In the genomic region with DNA sequence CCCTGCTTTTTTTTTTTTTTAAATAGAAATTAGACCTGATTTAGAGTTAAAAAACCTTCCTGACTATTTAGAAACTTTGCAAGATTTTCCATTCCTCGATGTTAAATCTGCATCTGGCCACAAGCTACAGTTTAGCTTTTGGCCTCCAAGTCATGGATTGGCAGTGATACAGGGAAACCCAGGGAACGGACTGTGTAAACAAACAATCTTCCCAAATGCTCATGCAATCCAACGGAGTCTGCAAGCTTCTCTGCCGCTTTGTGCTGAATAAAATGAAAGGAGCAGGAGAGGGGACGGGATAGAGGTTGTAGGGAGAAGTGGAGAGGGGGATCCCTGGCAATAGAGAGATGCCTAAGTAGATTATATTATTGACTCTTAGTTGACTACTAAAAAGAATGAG, we compare ENCODE assay signal across 13 mouse cellular contexts. TPM values are rescaled to one million over a fixed set of nuclear protein-coding genes. Genes with fewer than 3 reads are reported as not detected.
DNase-seq lines count a peak whose midpoint lies in the region; ATAC-seq lines count a peak whose summit lies in the region.
"Had no signal": no experiment of that assay in that cellular context is flagged by ENCODE, and none has a peak within 500 bp of the region (broad histone marks: within the 10 kb centered on the region; RNA-seq: fewer than 3 reads in every experiment).

No protein-coding gene starts in this region.

- H3K9me3 ChIP-seq in midbrain, embryonic 14.5 days (ENCODE audit: control insufficient read depth, low read length), result no peaks in the 10 kb centered on the region
- H3K9me3 ChIP-seq in midbrain, embryonic 15.5 days, result no peaks in the 10 kb centered on the region
- no peaks in the 10 kb centered on the region for H3K9me3 ChIP-seq in stomach, embryonic 15.5 days
- H3K9me3 ChIP-seq: hindbrain, embryonic 12.5 days had no signal

- no peak overlapping the region for H3K4me2 ChIP-seq in midbrain, embryonic 14.5 days (ENCODE audit: low read length)
- H3K4me2 ChIP-seq in midbrain, embryonic 15.5 days, result no peak overlapping the region
- H3K4me2 ChIP-seq in stomach, embryonic 15.5 days, result no peak overlapping the region
- H3K4me2 ChIP-seq: hindbrain, embryonic 12.5 days had no signal

- no peak overlapping the region for H3K4me3 ChIP-seq in midbrain, embryonic 14.5 days (replicated peaks; ENCODE audit: low read depth, low read length)
- no peak overlapping the region for H3K4me3 ChIP-seq in midbrain, embryonic 15.5 days
- H3K4me3 ChIP-seq in stomach, embryonic 15.5 days (replicated peaks), result no peak overlapping the region
- H3K4me3 ChIP-seq: hindbrain, embryonic 12.5 days had no signal

- DNase-seq in cerebellum, adult 9-11 months, result peak; percentile 16
- DNase-seq in cerebellum, adult 11 months, result no peak
- peak; percentile 42 for DNase-seq in midbrain, embryonic 14.5 days
- DNase-seq in kidney, adult 9 months, result peak; percentile 8
- no peak for DNase-seq in frontal cortex, postnatal 10 days (ENCODE audit: low spot score in 2 of 2)
- no peak for DNase-seq in layer of hippocampus, postnatal 25 days (ENCODE audit: extremely low spot score in 1 of 2, low spot score in 1 of 2)
- DNase-seq: embryo, embryonic 11 days; thymus, postnatal 14 days had no signal

- no peak overlapping the region for H3K27ac ChIP-seq in midbrain, embryonic 14.5 days (replicated peaks; ENCODE audit: low read depth, low read length)
- H3K27ac ChIP-seq in midbrain, embryonic 15.5 days, result no peak overlapping the region
- H3K27ac ChIP-seq in stomach, embryonic 15.5 days, result 0 out of 2 replicates have a peak overlapping the region, but pooled peaks have one; percentile 21
- H3K27ac ChIP-seq: hindbrain, embryonic 12.5 days; liver, embryonic 14.5 days had no signal

- 0 out of 2 replicates have a peak, but pooled peaks cover 9% of the 10 kb centered on the region for H3K4me1 ChIP-seq in midbrain, embryonic 14.5 days (ENCODE audit: control insufficient read depth, insufficient read depth, low read length)
- no peaks in the 10 kb centered on the region for H3K4me1 ChIP-seq in midbrain, embryonic 15.5 days
- H3K4me1 ChIP-seq in stomach, embryonic 15.5 days, result 0 out of 2 replicates have a peak, but pooled peaks cover 7% of the 10 kb centered on the region

- 81% methylated on average over 5 of the region's 5 CpGs for WGBS in midbrain, embryonic 14.5 days
- WGBS in midbrain, embryonic 15.5 days, result 66% methylated on average over 5 of the region's 5 CpGs
- 42% methylated on average over 5 of the region's 5 CpGs for WGBS in stomach, embryonic 15.5 days

- no peak overlapping the region for H3K9ac ChIP-seq in midbrain, embryonic 14.5 days (replicated peaks; ENCODE audit: low read length)
- no peak overlapping the region for H3K9ac ChIP-seq in midbrain, embryonic 15.5 days
- H3K9ac ChIP-seq in stomach, embryonic 15.5 days, result no peak overlapping the region
- H3K9ac ChIP-seq: hindbrain, embryonic 12.5 days; liver, embryonic 14.5 days had no signal

- ATAC-seq in midbrain, embryonic 14.5 days (ENCODE audit: low FRiP score, low TSS enrichment), result no peak
- no peak for ATAC-seq in midbrain, embryonic 15.5 days (replicated peaks)
- ATAC-seq in stomach, embryonic 15.5 days (ENCODE audit: insufficient read depth, low FRiP score, low read depth), result no peak
- ATAC-seq: activated CD4-positive, CD25-positive, alpha-beta regulatory T cell, adult 4 months had no signal

- no peaks in the 10 kb centered on the region; the same call in 1 of the 2 replicates for H3K27me3 ChIP-seq in midbrain, embryonic 14.5 days (ENCODE audit: control insufficient read depth, insufficient read depth, low read length)
- no peaks in the 10 kb centered on the region for H3K27me3 ChIP-seq in midbrain, embryonic 15.5 days (replicated peaks)
- no peaks in the 10 kb centered on the region for H3K27me3 ChIP-seq in stomach, embryonic 15.5 days (replicated peaks)
- H3K27me3 ChIP-seq: hindbrain, embryonic 12.5 days had no signal

- H3K36me3 ChIP-seq in midbrain, embryonic 14.5 days (ENCODE audit: control insufficient read depth, insufficient read depth, low read length), result no peaks in the 10 kb centered on the region
- no peaks in the 10 kb centered on the region for H3K36me3 ChIP-seq in midbrain, embryonic 15.5 days (replicated peaks)
- H3K36me3 ChIP-seq in stomach, embryonic 15.5 days, result no peaks in the 10 kb centered on the region
- H3K36me3 ChIP-seq: hindbrain, embryonic 12.5 days had no signal

RNA-seq across cellular contexts. Expression of a gene that starts 47.8 kb away (rescaled TPM):
- 1.1 and 1.5 TPM in 2 replicates for polyA plus RNA-seq in midbrain, embryonic 14.5 days (2014; fragmentation: Nextera tagmentation; extraction: Ambion mirVana)
- 2.9 and 3.2 TPM in 2 replicates for polyA plus RNA-seq in midbrain, embryonic 15.5 days (2015; fragmentation: Nextera tagmentation; extraction: Ambion mirVana)
- 3.8 and 4.1 TPM in 2 replicates for polyA plus RNA-seq in stomach, embryonic 15.5 days (2015; fragmentation: Nextera tagmentation; extraction: Ambion mirVana)
- total RNA-seq in layer of hippocampus, postnatal 25 days (2021), result 1 to 10 TPM in 1 of 2 experiments, under 1 TPM in 1; 0.89 to 1.1 TPM
- polyA plus RNA-seq: activated CD4-positive, CD25-positive, alpha-beta regulatory T cell, adult 4 months had no signal

Comparison
In these comparisons a context has a peak if more than half of its experiments do, and no peak if none do; other contexts are left out.
1. DNase-seq: peak in cerebellum, adult 9-11 months (single experiment), midbrain, embryonic 14.5 days (single experiment) and kidney, adult 9 months (single experiment); none in cerebellum, adult 11 months (single experiment), frontal cortex, postnatal 10 days (0 of 2) and layer of hippocampus, postnatal 25 days (0 of 2).